Mouse (Mus musculus): ENCODE data around the gene Gm10471. TPM values are rescaled to one million over a fixed set of nuclear protein-coding genes. Genes with fewer than 3 reads are reported as not detected.
"Not testable (repeated sequence)": the region's sequence is repeated elsewhere in the genome, so short reads cannot be mapped to it uniquely, and the experiment has no call there.

Gene Gm10471
- polyA plus RNA-seq (2014; fragmentation: Nextera tagmentation; extraction: Ambion mirVana) = not detected in 2 replicates

DNA sequence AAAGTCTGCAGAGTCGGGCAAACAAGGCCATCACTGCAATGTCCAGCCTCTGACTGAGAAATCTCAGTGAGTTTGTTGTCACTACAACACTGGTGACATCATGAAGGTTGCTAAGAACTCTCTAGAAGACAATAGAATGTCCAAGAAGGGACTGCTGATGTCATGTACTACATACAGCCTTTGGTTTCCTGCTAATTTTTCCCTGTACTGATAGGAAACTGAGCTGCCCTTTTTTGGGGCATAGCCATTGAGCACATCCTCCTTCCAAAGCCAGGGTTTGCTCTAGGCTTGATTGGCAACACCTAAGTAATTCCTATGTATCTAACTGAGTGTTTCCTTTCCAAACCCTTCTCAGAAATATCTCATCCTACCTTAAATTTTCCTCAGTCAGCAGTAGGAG, at the start of gene Gm10471:
TSS of gene Gm10471 (minus strand) at position 101 of the 400 bp plus-strand sequence.
- H3K27me3 ChIP-seq (ENCODE audit: control insufficient read depth, insufficient read depth, low read length); H3K9ac ChIP-seq (ENCODE audit: low read depth, low read length); H3K4me2 ChIP-seq; H3K9me3 ChIP-seq (replicated peaks; ENCODE audit: control insufficient read depth, low read length); H3K27ac ChIP-seq (ENCODE audit: low read depth, low read length); ATAC-seq (replicated peaks; ENCODE audit: insufficient number of reproducible peaks, low FRiP score, low TSS enrichment); H3K4me1 ChIP-seq (ENCODE audit: control insufficient read depth, insufficient read depth, low read length); H3K4me3 ChIP-seq (ENCODE audit: low read depth, low read length); H3K36me3 ChIP-seq (ENCODE audit: control insufficient read depth, insufficient read depth, low read length): not testable (repeated sequence)
- 58% methylated on average over 1 of the region's 1 CpGs for WGBS (ENCODE audit: insufficient replicate concordance)

DNA sequence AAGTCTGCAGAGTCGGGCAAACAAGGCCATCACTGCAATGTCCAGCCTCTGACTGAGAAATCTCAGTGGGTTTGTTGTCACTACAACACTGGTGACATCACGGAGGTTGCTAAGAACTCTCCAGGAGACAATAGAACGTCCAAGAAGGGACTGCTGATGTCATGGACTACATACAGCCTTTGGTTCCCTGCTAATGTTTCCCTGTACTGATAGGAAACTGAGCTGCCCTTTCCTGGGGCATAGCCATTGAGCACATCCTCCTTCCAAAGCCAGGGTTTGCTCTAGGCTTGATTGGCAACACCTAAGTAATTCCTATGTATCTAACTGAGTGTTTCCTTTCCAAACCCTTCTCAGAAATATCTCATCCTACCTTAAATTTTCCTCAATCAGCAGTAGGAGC, 32.2 kb upstream of the Gm10471 start, which contains the start of gene Gm10220:
TSS of gene Gm10220 (minus strand) at position 101 of the 400 bp plus-strand sequence.
- H3K4me3 ChIP-seq (ENCODE audit: low read depth, low read length); H3K4me2 ChIP-seq; ATAC-seq (replicated peaks; ENCODE audit: insufficient number of reproducible peaks, low FRiP score, low TSS enrichment); H3K9me3 ChIP-seq (replicated peaks; ENCODE audit: control insufficient read depth, low read length); H3K27ac ChIP-seq (ENCODE audit: low read depth, low read length); H3K9ac ChIP-seq (ENCODE audit: low read depth, low read length); H3K36me3 ChIP-seq (ENCODE audit: control insufficient read depth, insufficient read depth, low read length); H3K4me1 ChIP-seq (ENCODE audit: control insufficient read depth, insufficient read depth, low read length); H3K27me3 ChIP-seq (ENCODE audit: control insufficient read depth, insufficient read depth, low read length): not testable (repeated sequence)
- no CpG with 5 or more reads among the region's 3 CpGs for WGBS (ENCODE audit: insufficient replicate concordance)

DNA sequence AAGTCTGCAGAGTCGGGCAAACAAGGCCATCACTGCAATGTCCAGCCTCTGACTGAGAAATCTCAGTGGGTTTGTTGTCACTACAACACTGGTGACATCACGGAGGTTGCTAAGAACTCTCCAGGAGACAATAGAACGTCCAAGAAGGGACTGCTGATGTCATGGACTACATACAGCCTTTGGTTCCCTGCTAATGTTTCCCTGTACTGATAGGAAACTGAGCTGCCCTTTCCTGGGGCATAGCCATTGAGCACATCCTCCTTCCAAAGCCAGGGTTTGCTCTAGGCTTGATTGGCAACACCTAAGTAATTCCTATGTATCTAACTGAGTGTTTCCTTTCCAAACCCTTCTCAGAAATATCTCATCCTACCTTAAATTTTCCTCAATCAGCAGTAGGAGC, 16.2 kb upstream of the Gm10471 start, which contains the start of gene 5031410I06Rik:
TSS of gene 5031410I06Rik (minus strand) at position 101 of the 400 bp plus-strand sequence.
- H3K4me3 ChIP-seq (ENCODE audit: low read depth, low read length); H3K27ac ChIP-seq (ENCODE audit: low read depth, low read length); H3K27me3 ChIP-seq (ENCODE audit: control insufficient read depth, insufficient read depth, low read length); H3K36me3 ChIP-seq (ENCODE audit: control insufficient read depth, insufficient read depth, low read length); H3K9me3 ChIP-seq (replicated peaks; ENCODE audit: control insufficient read depth, low read length); H3K4me1 ChIP-seq (ENCODE audit: control insufficient read depth, insufficient read depth, low read length); H3K9ac ChIP-seq (ENCODE audit: low read depth, low read length); H3K4me2 ChIP-seq; ATAC-seq (replicated peaks; ENCODE audit: insufficient number of reproducible peaks, low FRiP score, low TSS enrichment): not testable (repeated sequence)
- WGBS (ENCODE audit: insufficient replicate concordance) = no CpG with 5 or more reads among the region's 3 CpGs

DNA sequence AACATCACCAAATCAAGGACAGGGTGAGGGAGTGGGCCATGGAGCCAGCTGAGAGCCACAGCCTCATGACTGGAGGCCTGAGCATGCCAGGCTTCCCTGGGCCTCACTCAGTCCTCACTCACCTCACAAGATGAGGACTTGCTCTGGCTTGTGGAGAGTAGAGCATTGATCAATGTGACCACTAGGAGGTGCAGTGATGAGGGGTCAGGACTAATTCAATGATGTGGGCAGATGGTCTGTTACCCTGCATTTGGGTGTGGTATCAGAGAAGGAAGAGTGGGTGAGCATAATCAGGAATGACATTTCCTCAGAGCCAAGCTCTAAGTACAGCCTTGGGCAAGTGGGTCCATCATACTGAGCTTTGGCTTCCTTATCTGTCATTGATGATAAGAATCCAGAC, 10.1 kb downstream of the Gm10471 start:
- not testable (repeated sequence) for H3K9ac ChIP-seq (ENCODE audit: low read depth, low read length); H3K36me3 ChIP-seq (ENCODE audit: control insufficient read depth, insufficient read depth, low read length); H3K9me3 ChIP-seq (replicated peaks; ENCODE audit: control insufficient read depth, low read length); H3K4me3 ChIP-seq (ENCODE audit: low read depth, low read length); H3K4me2 ChIP-seq; ATAC-seq (replicated peaks; ENCODE audit: insufficient number of reproducible peaks, low FRiP score, low TSS enrichment); H3K27ac ChIP-seq (ENCODE audit: low read depth, low read length); H3K4me1 ChIP-seq (ENCODE audit: control insufficient read depth, insufficient read depth, low read length); H3K27me3 ChIP-seq (ENCODE audit: control insufficient read depth, insufficient read depth, low read length)

DNA sequence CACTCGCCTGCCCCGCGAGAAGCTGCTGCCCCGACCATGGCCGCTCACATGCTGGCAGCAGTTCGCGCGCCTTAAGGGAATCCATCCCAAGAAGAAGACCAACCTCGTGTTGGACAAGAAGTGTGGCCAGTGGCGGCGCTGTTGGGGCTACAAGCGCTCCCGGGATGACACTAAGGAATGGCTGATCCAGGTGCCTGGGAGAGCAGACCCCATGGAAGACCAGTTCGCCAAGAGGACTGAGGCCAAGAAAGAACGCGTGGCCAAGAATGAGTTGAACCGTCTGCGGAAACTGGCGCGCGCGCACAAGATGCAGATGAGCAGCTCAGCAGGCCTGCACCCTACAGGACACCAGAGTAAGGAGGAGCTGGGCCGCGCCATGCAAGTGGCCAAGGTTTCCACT, 18.4 kb downstream of the Gm10471 start:
- H3K9me3 ChIP-seq (replicated peaks; ENCODE audit: control insufficient read depth, low read length) = no peaks in the 10 kb centered on the region
- ATAC-seq (replicated peaks; ENCODE audit: insufficient number of reproducible peaks, low FRiP score, low TSS enrichment) = no peak
- H3K36me3 ChIP-seq (ENCODE audit: control insufficient read depth, insufficient read depth, low read length) = no peaks in the 10 kb centered on the region
- H3K4me2 ChIP-seq = no peak overlapping the region
- no peaks in the 10 kb centered on the region for H3K27me3 ChIP-seq (ENCODE audit: control insufficient read depth, insufficient read depth, low read length)
- no peaks in the 10 kb centered on the region for H3K4me1 ChIP-seq (ENCODE audit: control insufficient read depth, insufficient read depth, low read length)
- 79% methylated on average over 24 of the region's 24 CpGs for WGBS (ENCODE audit: insufficient replicate concordance)
- no peak overlapping the region for H3K4me3 ChIP-seq (ENCODE audit: low read depth, low read length)
- no peak overlapping the region for H3K9ac ChIP-seq (ENCODE audit: low read depth, low read length)
- no peak overlapping the region for H3K27ac ChIP-seq (ENCODE audit: low read depth, low read length)

DNA sequence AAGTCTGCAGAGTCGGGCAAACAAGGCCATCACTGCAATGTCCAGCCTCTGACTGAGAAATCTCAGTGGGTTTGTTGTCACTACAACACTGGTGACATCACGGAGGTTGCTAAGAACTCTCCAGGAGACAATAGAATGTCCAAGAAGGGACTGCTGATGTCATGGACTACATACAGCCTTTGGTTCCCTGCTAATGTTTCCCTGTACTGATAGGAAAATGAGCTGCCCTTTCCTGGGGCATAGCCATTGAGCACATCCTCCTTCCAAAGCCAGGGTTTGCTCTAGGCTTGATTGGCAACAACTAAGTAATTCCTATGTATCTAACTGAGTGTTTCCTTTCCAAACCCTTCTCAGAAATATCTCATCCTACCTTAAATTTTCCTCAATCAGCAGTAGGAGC, 30.6 kb downstream of the Gm10471 start, which contains the start of gene Gm7347:
TSS of gene Gm7347 (minus strand) at position 101 of the 400 bp plus-strand sequence.
- ATAC-seq (replicated peaks; ENCODE audit: insufficient number of reproducible peaks, low FRiP score, low TSS enrichment); H3K27me3 ChIP-seq (ENCODE audit: control insufficient read depth, insufficient read depth, low read length); H3K27ac ChIP-seq (ENCODE audit: low read depth, low read length); H3K4me2 ChIP-seq; H3K9ac ChIP-seq (ENCODE audit: low read depth, low read length); H3K9me3 ChIP-seq (replicated peaks; ENCODE audit: control insufficient read depth, low read length); H3K36me3 ChIP-seq (ENCODE audit: control insufficient read depth, insufficient read depth, low read length); H3K4me1 ChIP-seq (ENCODE audit: control insufficient read depth, insufficient read depth, low read length); H3K4me3 ChIP-seq (ENCODE audit: low read depth, low read length): not testable (repeated sequence)
- no CpG with 5 or more reads among the region's 2 CpGs for WGBS (ENCODE audit: insufficient replicate concordance)

DNA sequence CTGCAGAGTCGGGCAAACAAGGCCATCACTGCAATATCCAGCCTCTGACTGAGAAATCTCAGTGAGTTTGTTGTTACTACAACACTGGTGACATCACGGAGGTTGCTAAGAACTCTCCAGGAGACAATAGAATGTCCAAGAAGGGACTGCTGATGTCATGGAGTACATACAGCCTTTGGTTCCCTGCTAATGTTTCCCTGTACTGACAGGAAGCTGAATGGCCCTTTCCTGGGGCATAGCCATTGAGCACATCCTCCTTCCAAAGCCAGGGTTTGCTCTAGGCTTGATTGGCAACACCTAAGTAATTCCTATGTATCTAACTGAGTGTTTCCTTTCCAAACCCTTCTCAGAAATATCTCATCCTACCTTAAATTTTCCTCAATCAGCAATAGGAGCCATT, 49.6 kb downstream of the Gm10471 start, which contains the start of gene Speer4a:
TSS of gene Speer4a (minus strand) at position 101 of the 400 bp plus-strand sequence.
- not testable (repeated sequence) for H3K9me3 ChIP-seq (replicated peaks; ENCODE audit: control insufficient read depth, low read length); H3K4me1 ChIP-seq (ENCODE audit: control insufficient read depth, insufficient read depth, low read length); H3K36me3 ChIP-seq (ENCODE audit: control insufficient read depth, insufficient read depth, low read length); ATAC-seq (replicated peaks; ENCODE audit: insufficient number of reproducible peaks, low FRiP score, low TSS enrichment); H3K4me2 ChIP-seq; H3K27me3 ChIP-seq (ENCODE audit: control insufficient read depth, insufficient read depth, low read length); H3K4me3 ChIP-seq (ENCODE audit: low read depth, low read length); H3K9ac ChIP-seq (ENCODE audit: low read depth, low read length); H3K27ac ChIP-seq (ENCODE audit: low read depth, low read length)
- WGBS (ENCODE audit: insufficient replicate concordance) = 65% methylated on average over 2 of the region's 2 CpGs

Other genes starting within 250 kb of the Gm10471 start
- 0.06 and 0.20 TPM in 2 replicates for gene Gm21663, start 146.9 kb downstream of the Gm10471 start, polyA plus RNA-seq (2014; fragmentation: Nextera tagmentation; extraction: Ambion mirVana)
- 0.07 TPM in 1 of 2 replicates, not detected in the other for gene Gm21671, start 134.9 kb downstream of the Gm10471 start, polyA plus RNA-seq (2014; fragmentation: Nextera tagmentation; extraction: Ambion mirVana)
- gene Gm21680, start 116.6 kb downstream of the Gm10471 start, polyA plus RNA-seq (2014; fragmentation: Nextera tagmentation; extraction: Ambion mirVana) = 0.16 and 0.27 TPM in 2 replicates
- gene Gm21698, start 100.6 kb downstream of the Gm10471 start, polyA plus RNA-seq (2014; fragmentation: Nextera tagmentation; extraction: Ambion mirVana) = 0.23 and 0.26 TPM in 2 replicates
- 0.31 TPM in 1 of 2 replicates, not detected in the other for gene Gm1979, start 84.5 kb downstream of the Gm10471 start, polyA plus RNA-seq (2014; fragmentation: Nextera tagmentation; extraction: Ambion mirVana)
- gene Gm5862, start 66.4 kb downstream of the Gm10471 start, polyA plus RNA-seq (2014; fragmentation: Nextera tagmentation; extraction: Ambion mirVana) = not detected in 2 replicates
- gene Speer4a, start 49.7 kb downstream of the Gm10471 start, polyA plus RNA-seq (2014; fragmentation: Nextera tagmentation; extraction: Ambion mirVana) = not detected in 2 replicates
- 0.07 TPM in 1 of 2 replicates, not detected in the other for gene Gm7347, start 30.7 kb downstream of the Gm10471 start, polyA plus RNA-seq (2014; fragmentation: Nextera tagmentation; extraction: Ambion mirVana)
- gene 5031410I06Rik, start 16.1 kb upstream of the Gm10471 start, polyA plus RNA-seq (2014; fragmentation: Nextera tagmentation; extraction: Ambion mirVana) = not detected in 2 replicates
- not detected in 2 replicates for gene Gm10220, start 32.1 kb upstream of the Gm10471 start, polyA plus RNA-seq (2014; fragmentation: Nextera tagmentation; extraction: Ambion mirVana)
- gene Gm7361, start 168.4 kb upstream of the Gm10471 start, polyA plus RNA-seq (2014; fragmentation: Nextera tagmentation; extraction: Ambion mirVana) = 0.15 TPM in 1 of 2 replicates, not detected in the other

All from heart, embryonic 11.5 days (tissue).